Mouse (Mus musculus): Measurements from ENCODE around the gene Stam2. TPM values are rescaled to one million over a fixed set of nuclear protein-coding genes. Genes with fewer than 3 reads are reported as not detected.
A peak's percentile ranks its signal among the peaks of the same experiment; 100 is the strongest.

Gene Stam2
- polyA plus RNA-seq, 1 experiment from 2014 or later = 9.8 TPM

GRCm38 (mm10) chr2:52758627-52759026, 16.5 kb upstream of the Stam2 start:
- Histone ChIP-seq H3K4me2 (no peak overlapping the region), H3K27ac (no peak overlapping the region), H3K4me1 (replicated peaks) (no peaks in the 10 kb centered on the region), H3K27me3 (no peaks in the 10 kb centered on the region), H3K9me3 (replicated peaks) (no peaks in the 10 kb centered on the region), H3K9ac (no peak overlapping the region), H3K4me3 (replicated peaks) (no peak overlapping the region), H3K36me3 (no peaks in the 10 kb centered on the region)
- 14% methylated on average over 10 of the region's 10 CpGs for WGBS (ENCODE audit: insufficient replicate concordance)
- ATAC-seq (ENCODE audit: low read depth) (no peak), DNase-seq (no peak)

- WGBS (ENCODE audit: insufficient replicate concordance) = 11% methylated on average over 3 of the region's 3 CpGs
- ATAC-seq (ENCODE audit: low read depth) = no peak
- DNase-seq = no peak
- no peaks in the 10 kb centered on the region for H3K27me3 ChIP-seq
- H3K4me3 ChIP-seq (replicated peaks) = no peak overlapping the region
- no peak overlapping the region for H3K4me2 ChIP-seq
- H3K9me3 ChIP-seq (replicated peaks) = no peaks in the 10 kb centered on the region
- H3K4me1 ChIP-seq (replicated peaks) = no peaks in the 10 kb centered on the region
- H3K36me3 ChIP-seq = no peaks in the 10 kb centered on the region
- no peak overlapping the region for H3K9ac ChIP-seq
- H3K27ac ChIP-seq = no peak overlapping the region
Measured at GRCm38 (mm10) chr2:52756691-52757090, 14.6 kb upstream of the Stam2 start.

GRCm38 (mm10) chr2:52753573-52754317, 11.7 kb upstream of the Stam2 start:
- Histone ChIP-seq H3K9ac (no peak overlapping the region), H3K4me3 (replicated peaks) (no peak overlapping the region), H3K36me3 (no peaks in the 10 kb centered on the region), H3K4me1 (replicated peaks) (no peaks in the 10 kb centered on the region), H3K27me3 (no peaks in the 10 kb centered on the region), H3K4me2 (no peak overlapping the region), H3K9me3 (replicated peaks) (no peaks in the 10 kb centered on the region), H3K27ac (no peak overlapping the region)
- no peak for DNase-seq
- no peak for ATAC-seq (ENCODE audit: low read depth)
- WGBS (ENCODE audit: insufficient replicate concordance) = 58% methylated on average over 3 of the region's 3 CpGs

GRCm38 (mm10) chr2:52744099-52744498, 2.0 kb upstream of the Stam2 start:
- H3K4me2 ChIP-seq = no peak overlapping the region
- DNase-seq = no peak
- H3K4me3 ChIP-seq (replicated peaks) = no peak overlapping the region
- peaks cover 21% of the 10 kb centered on the region for H3K4me1 ChIP-seq (replicated peaks)
- no peaks in the 10 kb centered on the region for H3K9me3 ChIP-seq (replicated peaks)
- no peak for ATAC-seq (ENCODE audit: low read depth)
- H3K36me3 ChIP-seq = no peaks in the 10 kb centered on the region
- no peak overlapping the region for H3K27ac ChIP-seq
- no peak overlapping the region for H3K9ac ChIP-seq
- H3K27me3 ChIP-seq = no peaks in the 10 kb centered on the region

- H3K4me3 ChIP-seq (replicated peaks) = peak overlapping the region; percentile 89
- H3K27ac ChIP-seq = peak overlapping the region; percentile 77
- H3K27me3 ChIP-seq = no peaks in the 10 kb centered on the region
- DNase-seq (no peak), ATAC-seq (ENCODE audit: low read depth) (peak; percentile 88)
- H3K4me1 ChIP-seq (replicated peaks) = peaks cover 21% of the 10 kb centered on the region
- no peaks in the 10 kb centered on the region for H3K36me3 ChIP-seq
- WGBS (ENCODE audit: insufficient replicate concordance) = under 1% methylated on average over 54 of the region's 54 CpGs
- no peaks in the 10 kb centered on the region for H3K9me3 ChIP-seq (replicated peaks)
- peak overlapping the region; percentile 80 for H3K9ac ChIP-seq
- H3K4me2 ChIP-seq = peak overlapping the region; percentile 88
Measured at GRCm38 (mm10) chr2:52741681-52742255, 313 bp downstream of the Stam2 start.

- Histone ChIP-seq H3K27me3 (no peaks in the 10 kb centered on the region), H3K36me3 (no peaks in the 10 kb centered on the region), H3K9me3 (replicated peaks) (no peaks in the 10 kb centered on the region), H3K27ac (no peak overlapping the region), H3K9ac (no peak overlapping the region), H3K4me2 (peak overlapping the region; percentile 18; the same call in 1 of the 2 replicates), H3K4me1 (replicated peaks) (peaks cover 24% of the 10 kb centered on the region), H3K4me3 (replicated peaks) (no peak overlapping the region)
- WGBS (ENCODE audit: insufficient replicate concordance) = 68% methylated on average over 4 of the region's 4 CpGs
- no peak for ATAC-seq (ENCODE audit: low read depth)
- DNase-seq = no peak
Measured at GRCm38 (mm10) chr2:52740596-52740995, 1.5 kb downstream of the Stam2 start.

GRCm38 (mm10) chr2:52734504-52734903, 7.6 kb downstream of the Stam2 start:
- Histone ChIP-seq H3K27ac (no peak overlapping the region), H3K4me1 (replicated peaks) (peaks cover 3% of the 10 kb centered on the region; the same call in 1 of the 2 replicates), H3K27me3 (no peaks in the 10 kb centered on the region), H3K9me3 (replicated peaks) (no peaks in the 10 kb centered on the region), H3K36me3 (no peaks in the 10 kb centered on the region), H3K9ac (no peak overlapping the region), H3K4me3 (replicated peaks) (no peak overlapping the region), H3K4me2 (no peak overlapping the region)
- 89% methylated on average over 7 of the region's 7 CpGs for WGBS (ENCODE audit: insufficient replicate concordance)
- ATAC-seq (ENCODE audit: low read depth) (no peak), DNase-seq (no peak)

GRCm38 (mm10) chr2:52733659-52734058, 8.4 kb downstream of the Stam2 start:
- no peak for DNase-seq
- no peaks in the 10 kb centered on the region for H3K27me3 ChIP-seq
- H3K4me3 ChIP-seq (replicated peaks) = no peak overlapping the region
- 79% methylated on average over 7 of the region's 7 CpGs for WGBS (ENCODE audit: insufficient replicate concordance)
- no peak overlapping the region for H3K27ac ChIP-seq
- ATAC-seq (ENCODE audit: low read depth) = no peak
- H3K4me1 ChIP-seq (replicated peaks) = peaks cover 3% of the 10 kb centered on the region; the same call in 1 of the 2 replicates
- no peak overlapping the region for H3K9ac ChIP-seq
- no peaks in the 10 kb centered on the region for H3K9me3 ChIP-seq (replicated peaks)
- 0 out of 2 replicates have a peak, but pooled peaks cover 3% of the 10 kb centered on the region for H3K36me3 ChIP-seq
- H3K4me2 ChIP-seq = no peak overlapping the region

- no peaks in the 10 kb centered on the region for H3K9me3 ChIP-seq (replicated peaks)
- DNase-seq (no peak), ATAC-seq (ENCODE audit: low read depth) (no peak)
- no peak overlapping the region for H3K4me3 ChIP-seq (replicated peaks)
- H3K9ac ChIP-seq = no peak overlapping the region
- no peak overlapping the region for H3K4me2 ChIP-seq
- H3K27ac ChIP-seq = no peak overlapping the region
- H3K27me3 ChIP-seq = no peaks in the 10 kb centered on the region
- 0 out of 2 replicates have a peak, but pooled peaks cover 3% of the 10 kb centered on the region for H3K36me3 ChIP-seq
- WGBS (ENCODE audit: insufficient replicate concordance) = 85% methylated on average over 7 of the region's 7 CpGs
- peaks cover 3% of the 10 kb centered on the region; the same call in 1 of the 2 replicates for H3K4me1 ChIP-seq (replicated peaks)
Measured at GRCm38 (mm10) chr2:52732611-52733010, 9.5 kb downstream of the Stam2 start.

- no peak for ATAC-seq (ENCODE audit: low read depth)
Measured at GRCm38 (mm10) chr2:52732001-52732400, 10.1 kb downstream of the Stam2 start.

GRCm38 (mm10) chr2:52730891-52731290, 11.2 kb downstream of the Stam2 start:
- Histone ChIP-seq H3K36me3 (0 out of 2 replicates have a peak, but pooled peaks cover 3% of the 10 kb centered on the region), H3K27me3 (no peaks in the 10 kb centered on the region), H3K9me3 (replicated peaks) (no peaks in the 10 kb centered on the region), H3K4me1 (replicated peaks) (peaks cover under 1% of the 10 kb centered on the region; the same call in 1 of the 2 replicates), H3K4me2 (no peak overlapping the region), H3K9ac (no peak overlapping the region), H3K4me3 (replicated peaks) (no peak overlapping the region), H3K27ac (no peak overlapping the region)
- ATAC-seq (ENCODE audit: low read depth) (no peak), DNase-seq (no peak)
- 79% methylated on average over 6 of the region's 6 CpGs for WGBS (ENCODE audit: insufficient replicate concordance)

More at GRCm38 (mm10) chr2:52732001-52732400, 10.1 kb downstream of the Stam2 start:
- H3K27me3 ChIP-seq = no peaks in the 10 kb centered on the region
- no peak for DNase-seq
- 67% methylated on average over 5 of the region's 5 CpGs for WGBS (ENCODE audit: insufficient replicate concordance)
- H3K9me3 ChIP-seq (replicated peaks) = no peaks in the 10 kb centered on the region
- no peak overlapping the region for H3K27ac ChIP-seq
- H3K36me3 ChIP-seq = 0 out of 2 replicates have a peak, but pooled peaks cover 3% of the 10 kb centered on the region
- no peak overlapping the region for H3K4me2 ChIP-seq
- no peak overlapping the region for H3K9ac ChIP-seq
- H3K4me1 ChIP-seq (replicated peaks) = peaks cover 3% of the 10 kb centered on the region; the same call in 1 of the 2 replicates
- no peak overlapping the region for H3K4me3 ChIP-seq (replicated peaks)
